Mouse (Mus musculus): ENCODE data around the gene Cmtm2b.

Cmtm2b gene

DNA sequence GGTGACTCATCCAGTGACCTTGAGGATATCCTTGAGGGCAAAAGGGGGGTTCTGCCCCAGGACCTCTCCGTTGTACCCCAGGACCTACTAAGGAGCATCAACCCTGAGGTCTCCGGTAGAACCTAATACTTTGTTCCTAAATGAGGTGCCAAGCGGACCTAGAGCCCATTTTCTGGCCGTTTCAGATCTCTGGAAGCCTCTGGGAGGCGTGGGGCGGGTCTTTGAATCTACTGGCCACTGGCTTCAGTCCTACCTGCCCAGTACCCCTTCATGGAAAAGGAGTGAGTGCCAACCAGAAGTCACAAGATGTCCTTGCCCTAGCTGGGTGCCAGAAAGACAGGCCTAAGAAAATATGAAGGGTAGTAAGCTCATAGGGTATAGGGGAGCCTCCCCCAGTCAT lies 19.6 kb downstream of the Cmtm2b start:
- DNase-seq (ENCODE audit: low spot score in 2 of 2): no peak

DNA sequence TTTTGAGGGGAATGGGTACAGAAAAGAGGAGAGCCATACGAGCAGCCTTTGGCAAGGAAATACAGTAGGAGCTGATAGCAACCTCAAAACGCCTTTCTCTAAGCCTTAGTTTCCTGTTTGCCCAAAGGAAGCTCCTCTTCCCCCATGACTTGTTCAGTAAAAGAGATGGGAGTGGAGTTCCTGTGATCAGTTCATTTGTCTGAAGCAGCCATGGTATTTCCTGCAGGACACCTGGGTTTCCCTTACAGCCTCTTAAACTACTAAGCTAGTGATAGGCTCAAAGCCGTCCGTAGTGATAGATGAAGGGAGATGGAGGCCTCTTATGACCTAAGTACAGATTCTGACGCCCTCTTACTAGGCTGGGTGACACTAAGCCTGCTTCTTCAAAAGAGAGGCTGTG lies 20.4 kb downstream of the Cmtm2b start:
- no peak for DNase-seq (ENCODE audit: low spot score in 2 of 2)

DNA sequence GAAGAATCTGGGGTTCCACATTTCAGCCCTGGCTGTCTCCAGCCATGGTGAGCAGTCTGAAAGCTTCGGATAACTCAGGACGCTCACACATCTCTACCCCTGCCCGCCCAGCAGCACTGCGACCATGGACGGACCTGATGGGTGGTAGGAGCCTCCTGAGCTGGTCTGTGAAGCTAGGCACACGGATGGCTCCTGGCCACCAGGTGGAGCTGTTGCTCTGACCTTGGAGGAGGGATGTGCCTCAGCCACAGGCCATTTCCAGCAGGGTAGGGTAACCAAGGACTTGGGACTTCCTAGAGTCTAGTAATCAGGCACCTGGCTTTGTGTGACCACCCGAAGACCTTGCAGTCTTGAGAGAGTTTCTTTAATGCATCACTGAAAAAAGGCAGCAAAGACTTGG lies 21.9 kb downstream of the Cmtm2b start:
- DNase-seq (ENCODE audit: low spot score in 2 of 2): peak; percentile 57 to 85

DNA sequence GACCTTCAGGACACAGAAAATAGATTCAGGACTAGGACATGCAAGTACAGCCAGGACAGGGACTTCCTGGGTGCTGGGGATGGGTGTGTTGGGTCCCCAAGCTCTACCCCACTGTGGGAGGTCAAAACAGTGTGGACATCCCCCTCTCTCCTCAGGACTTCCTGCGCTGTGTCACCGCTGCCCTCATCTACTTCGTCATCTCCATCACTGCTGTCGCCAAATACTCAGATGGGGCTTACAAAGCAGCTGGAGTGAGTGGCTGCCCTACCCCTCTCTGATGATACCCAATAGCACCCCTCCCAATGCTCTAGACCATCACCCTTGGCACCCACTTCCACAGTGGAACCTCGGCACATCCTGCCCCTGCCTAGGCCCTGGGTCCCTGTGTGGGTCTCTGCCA lies 22.6 kb downstream of the Cmtm2b start:
- DNase-seq (ENCODE audit: low spot score in 2 of 2): no peak

DNA sequence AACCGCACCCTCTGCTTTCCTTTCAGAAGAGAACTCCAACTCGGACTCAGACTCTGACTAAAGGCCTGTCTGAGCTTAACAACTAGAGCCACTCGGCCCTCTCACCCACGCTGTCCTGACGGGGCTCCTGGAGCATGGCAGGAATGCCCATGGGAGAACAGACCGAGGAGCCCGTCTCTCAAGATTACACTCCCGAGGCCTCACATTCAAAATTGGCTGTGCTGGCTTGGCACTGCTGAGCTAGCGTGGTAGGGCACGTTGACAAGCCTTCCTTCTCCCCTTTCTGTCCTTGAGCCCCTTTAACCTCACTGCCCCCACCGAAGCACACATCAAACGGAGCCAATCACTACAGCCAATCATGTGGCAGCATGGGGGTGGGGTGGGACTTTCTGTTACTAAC lies 24.7 kb downstream of the Cmtm2b start:
- no peak for DNase-seq (ENCODE audit: low spot score in 2 of 2)

DNA sequence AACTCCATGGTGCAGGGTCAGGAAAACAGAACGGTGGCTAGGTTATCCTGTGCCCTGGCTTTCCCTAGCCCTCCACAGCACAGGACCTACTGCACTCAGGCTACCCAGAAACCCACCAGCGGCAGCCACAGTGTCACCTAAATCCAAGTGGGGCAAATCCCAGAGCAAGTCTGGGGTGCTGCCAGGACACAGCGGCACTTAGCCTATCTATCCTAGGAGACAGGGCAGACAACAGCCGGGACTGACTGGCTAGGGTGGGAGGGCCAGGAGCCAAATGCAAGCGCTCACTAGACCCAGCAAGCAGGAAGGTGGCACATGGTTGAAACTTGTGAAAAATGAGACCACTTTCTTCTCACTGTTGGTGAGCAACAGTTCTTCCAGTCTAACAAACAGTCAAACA lies 26.9 kb downstream of the Cmtm2b start:
- DNase-seq (ENCODE audit: low spot score in 2 of 2): no peak

DNA sequence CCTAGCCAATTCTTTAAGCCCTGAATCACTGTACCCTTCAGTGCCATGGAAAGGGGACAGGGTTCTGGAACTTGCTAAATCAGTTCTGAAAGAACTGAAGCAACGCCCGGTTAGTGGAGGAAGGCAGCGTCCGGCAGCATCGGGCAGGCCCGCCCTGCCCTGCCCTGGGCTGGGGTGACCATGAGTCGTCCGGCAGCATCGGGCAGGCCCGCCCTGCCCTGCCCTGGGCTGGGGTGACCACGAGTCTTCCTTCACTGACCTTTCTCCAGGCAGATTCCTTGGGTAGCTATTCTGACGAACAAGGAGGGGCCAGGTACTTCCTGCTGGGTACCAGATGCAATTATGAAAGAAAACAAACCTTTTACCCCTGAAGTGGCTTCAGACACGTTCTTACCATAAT lies 28.0 kb downstream of the Cmtm2b start:
- DNase-seq (ENCODE audit: low spot score in 2 of 2): no peak

DNA sequence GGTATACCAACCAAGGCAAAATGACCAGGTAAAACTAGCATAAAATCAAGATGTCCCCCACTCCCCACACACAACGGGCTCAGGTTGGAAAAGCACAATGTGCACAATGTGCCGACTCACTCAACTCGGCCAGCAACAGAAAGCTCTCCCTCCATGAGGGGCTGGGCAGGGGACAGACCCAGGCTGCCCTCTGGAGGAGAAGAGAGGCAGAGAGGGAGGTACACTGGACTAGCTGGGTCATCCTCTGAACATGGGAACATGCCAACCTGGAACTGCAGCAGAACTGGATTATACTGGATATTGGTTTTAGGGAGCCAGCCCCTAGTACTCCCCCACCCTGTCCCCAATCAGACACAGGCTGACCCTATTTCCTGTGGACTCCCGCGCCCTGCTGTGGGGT lies 31.2 kb downstream of the Cmtm2b start:
- DNase-seq (ENCODE audit: low spot score in 2 of 2): no peak

DNA sequence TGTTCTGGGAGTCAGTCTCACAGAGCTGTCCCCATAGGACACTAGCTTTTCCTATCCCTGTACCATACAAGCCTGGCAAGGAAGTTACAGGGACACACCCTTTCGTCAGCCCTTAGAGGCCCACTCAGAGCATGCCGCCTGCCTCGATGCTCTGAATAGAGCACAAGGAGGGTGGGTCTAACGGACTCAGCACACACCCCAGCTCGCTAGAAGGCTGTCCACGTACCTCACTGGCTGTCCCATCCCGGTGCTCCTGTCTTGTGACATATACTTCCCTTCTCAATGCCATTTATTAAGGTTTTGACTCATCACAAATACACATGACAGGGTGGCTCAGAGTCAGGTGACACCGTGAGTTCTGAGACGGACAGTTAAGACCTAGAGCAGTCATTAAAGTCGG lies 32.5 kb downstream of the Cmtm2b start:
- no peak for DNase-seq (ENCODE audit: low spot score in 2 of 2)

DNA sequence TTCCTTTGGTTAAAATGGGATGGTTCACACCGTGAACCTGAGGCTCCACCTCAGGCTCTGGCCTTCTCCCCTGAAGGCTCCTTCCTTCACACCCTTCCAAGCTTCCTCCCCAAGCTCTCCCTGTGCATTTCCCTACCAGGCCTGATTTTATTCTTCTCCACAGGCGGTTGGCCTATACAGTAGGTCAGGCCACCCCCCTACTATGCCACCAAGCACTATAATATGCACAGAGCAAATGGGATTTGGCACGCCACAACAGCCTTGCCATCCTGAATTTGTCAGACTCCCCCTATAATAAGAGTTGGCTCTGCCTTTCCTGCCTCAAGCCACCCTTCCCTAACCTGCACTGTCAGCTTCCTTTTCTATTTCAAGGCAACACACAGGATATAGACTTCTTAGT lies 36.6 kb downstream of the Cmtm2b start:
- DNase-seq (ENCODE audit: low spot score in 2 of 2): no peak

DNA sequence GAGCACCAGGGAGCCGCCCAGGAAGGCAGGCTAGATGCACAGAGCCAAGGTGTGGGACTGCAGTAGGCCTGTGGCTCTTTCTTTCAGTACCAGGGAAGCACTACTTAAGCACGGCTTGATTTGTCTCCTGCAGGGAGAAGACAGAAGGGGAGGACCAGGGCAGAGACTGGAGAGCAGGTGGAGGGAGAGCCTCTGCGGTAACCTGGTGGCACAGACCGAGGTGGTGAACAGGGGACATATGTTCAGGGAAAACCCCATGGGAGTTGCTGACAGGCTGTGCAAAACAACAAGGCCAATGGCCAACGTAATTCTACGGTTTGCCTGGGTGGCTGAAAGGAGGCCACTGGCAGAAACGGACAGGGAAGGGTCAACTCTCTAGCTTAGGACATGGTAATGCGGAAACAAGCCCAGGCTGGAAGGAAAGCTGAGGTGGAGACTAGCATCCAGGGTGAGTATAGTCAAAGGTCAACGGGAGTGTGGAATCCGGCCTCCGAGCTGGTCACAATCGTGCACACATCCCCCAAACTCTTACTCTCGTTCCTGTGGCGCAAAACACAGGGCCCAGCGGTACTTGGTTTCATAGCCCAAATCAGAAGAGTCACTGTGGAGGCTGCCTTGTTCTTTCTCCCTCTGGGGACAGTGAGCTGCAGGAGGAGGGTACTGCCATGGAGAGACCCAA lies 37.9 kb downstream of the Cmtm2b start:
- DNase-seq (ENCODE audit: low spot score in 2 of 2): no peak

DNA sequence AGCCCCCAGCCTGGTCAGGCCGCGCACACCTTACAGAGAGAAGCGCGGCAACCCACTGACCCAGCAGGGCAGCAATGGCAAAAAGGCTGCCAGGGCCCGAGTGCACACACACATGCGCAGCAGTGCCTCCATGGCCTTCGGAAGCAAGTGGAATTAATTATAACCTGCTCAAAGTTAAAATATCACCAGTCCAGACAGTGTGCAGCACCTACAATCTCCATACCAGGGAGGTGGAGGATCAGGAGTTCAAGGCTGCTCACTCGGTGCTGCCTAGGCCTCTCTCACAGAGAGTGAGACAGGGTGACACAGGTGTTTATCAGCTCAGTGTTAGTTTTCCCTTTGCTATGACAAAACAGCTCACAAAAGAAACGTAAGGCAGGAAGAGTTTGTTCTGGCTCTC lies 43.7 kb downstream of the Cmtm2b start:
- no peak for DNase-seq (ENCODE audit: low spot score in 2 of 2)

DNA sequence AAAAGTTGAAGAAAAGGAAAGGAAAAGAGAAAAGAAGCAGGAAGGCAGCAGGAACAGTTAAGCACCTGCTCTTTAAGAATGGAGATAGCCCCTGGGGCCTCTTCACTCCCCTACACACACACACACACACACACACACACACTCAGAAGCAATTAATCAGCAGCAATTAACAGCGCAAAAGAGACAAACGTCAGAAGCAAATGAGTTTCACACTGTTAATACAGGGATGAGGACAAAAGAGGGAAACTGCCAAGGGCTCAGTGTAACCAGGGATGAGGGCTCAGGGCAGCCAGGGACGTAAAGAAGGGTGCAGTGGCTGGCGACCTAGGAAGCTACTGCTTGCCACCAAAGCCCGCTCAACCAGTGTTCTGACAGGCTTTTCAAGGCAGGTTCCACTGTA lies 45.4 kb downstream of the Cmtm2b start:
- no peak for DNase-seq (ENCODE audit: low spot score in 2 of 2)

DNA sequence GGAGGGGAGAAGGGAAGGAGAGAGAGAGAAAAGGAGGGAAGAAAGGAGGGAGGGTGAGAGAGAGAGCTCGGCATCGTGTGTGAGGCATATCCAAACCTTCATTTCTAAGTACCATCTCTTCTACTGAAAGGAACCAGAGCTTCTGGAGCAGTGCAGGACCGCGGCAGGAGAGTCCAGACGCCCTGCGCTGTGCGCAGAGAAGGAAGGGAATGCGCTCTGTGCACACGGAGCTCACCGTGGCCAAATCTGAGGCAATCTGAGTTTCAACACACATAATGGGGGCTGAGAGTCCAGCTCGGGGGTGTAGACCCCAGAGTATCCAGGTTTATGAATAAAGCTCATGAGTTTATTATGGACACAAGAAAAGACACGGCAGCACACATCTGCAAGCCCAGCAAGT lies 47.6 kb downstream of the Cmtm2b start:
- DNase-seq (ENCODE audit: low spot score in 2 of 2): no peak

DNA sequence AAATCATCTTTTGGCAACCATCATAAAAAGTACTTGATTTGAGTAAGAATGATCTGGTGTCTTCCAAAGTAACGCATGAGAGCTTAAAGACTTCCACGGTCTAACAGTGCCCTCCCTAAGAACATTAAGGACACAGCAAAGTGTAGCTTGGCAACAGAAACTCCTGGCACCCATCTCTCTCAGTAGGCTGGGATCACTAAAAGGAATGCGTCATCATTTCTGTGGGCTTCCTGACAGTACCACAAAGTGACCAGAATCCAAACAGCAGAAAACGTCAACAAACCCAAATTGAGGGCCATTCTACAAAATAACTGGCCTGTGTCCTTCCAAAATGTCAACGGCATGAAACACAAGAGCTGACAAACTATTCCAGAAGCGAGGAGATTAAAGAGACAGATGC lies 48.0 kb downstream of the Cmtm2b start:
- no peak for DNase-seq (ENCODE audit: low spot score in 2 of 2)

DNA sequence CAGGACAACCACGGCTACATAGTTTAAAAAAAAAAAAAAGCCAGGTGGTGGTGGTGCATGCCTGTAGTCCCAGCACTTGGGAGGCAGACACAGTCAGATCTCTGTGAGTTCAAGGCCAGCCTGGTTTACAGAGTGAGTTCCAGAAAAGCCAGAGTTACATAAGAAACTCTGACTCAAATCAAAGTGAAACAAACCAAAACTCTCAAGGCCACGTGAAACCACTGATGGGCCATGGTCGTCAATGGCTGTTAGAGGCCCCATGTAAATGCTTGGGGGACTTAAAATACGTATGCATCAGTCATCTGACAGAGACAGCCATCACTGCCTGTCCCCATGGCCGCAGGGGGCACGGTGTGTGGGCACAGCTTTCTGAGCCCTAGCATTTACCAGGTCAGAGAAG lies 49.1 kb downstream of the Cmtm2b start:
- no peak for DNase-seq (ENCODE audit: low spot score in 2 of 2)

DNA sequence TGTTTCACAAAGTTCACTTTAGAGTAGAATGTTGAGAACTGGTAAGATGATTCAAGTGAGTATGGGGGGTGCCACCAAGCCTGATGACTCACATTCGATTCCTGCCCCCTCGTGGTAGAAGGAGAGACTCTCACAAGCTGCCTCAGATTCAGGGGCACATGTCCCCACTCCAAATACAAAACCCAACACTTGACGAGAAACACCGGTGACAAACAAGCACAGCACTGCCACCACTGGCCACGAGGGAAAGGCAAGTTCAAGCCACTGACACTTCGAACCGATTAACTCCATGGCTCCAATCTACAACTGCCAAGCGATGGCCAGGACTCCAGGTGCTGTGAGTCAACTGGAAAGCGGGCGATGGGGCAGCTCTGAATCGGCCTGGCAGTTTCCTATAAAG lies 51.7 kb downstream of the Cmtm2b start:
- no peak for DNase-seq (ENCODE audit: low spot score in 2 of 2)

DNA sequence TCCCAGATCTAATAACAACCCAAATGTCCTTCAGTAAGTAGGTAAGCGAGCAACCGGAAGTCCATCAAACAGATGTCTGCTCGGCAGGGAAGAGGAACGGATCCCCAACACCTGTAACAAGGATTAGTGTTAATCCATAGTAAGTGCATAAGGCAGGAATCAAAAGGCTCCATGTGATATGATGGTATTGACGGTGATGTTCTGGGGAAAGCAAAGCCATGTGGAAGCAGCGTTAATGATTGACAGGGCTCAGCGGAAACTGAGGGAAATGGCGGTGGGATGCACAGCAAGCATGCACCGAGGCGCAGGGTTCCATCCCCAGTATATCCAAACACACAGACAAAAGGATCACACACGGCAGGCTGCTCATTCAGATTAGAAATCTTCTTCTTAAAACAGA lies 52.2 kb downstream of the Cmtm2b start:
- no peak for DNase-seq (ENCODE audit: low spot score in 2 of 2)

DNA sequence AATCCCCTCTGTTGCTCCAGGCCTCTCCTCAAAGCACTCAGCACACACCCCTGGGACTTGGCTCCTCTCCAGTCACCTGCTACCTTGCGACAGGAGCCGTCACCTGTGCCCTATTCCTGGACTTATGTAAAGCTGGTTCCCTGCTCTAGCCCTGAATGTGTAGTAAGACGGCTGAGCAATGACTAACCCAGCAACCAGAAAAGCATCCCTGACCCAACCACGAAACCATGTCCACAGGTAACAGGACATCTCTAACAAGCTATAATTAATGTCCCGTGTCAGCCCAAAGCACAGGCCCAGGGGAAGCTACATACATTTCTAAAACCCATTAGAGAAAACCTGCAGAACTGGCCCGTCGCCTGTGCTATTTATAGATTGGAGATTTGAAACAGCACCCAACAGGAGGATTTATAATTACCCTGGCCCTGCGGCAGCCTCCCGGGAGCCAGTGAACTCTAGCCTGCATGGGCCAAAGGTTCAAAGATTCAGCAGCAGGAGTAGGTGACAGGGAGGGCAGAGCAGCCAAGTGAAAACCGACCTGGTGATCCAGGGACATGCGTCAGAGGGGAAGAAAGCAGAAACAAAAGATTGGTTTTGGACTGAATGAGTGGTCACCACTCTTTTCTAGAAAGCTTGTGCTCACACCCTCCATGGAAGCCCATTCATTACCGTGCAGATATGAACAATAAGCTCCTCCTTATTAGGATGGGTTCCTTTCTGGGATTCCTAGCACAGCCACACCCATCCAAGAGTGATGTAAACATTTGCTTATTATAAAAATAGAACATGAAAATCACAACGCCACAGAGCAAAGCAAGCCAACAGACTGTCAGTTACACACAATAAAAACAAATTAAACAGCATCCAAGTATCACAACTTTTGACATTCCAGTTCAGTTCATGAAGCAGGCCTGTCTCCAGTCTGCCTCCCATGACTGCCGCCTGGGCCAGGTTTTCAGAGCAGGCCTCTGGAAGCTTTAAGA lies 53.1 kb downstream of the Cmtm2b start:
- no peak for DNase-seq (ENCODE audit: low spot score in 2 of 2)

DNA sequence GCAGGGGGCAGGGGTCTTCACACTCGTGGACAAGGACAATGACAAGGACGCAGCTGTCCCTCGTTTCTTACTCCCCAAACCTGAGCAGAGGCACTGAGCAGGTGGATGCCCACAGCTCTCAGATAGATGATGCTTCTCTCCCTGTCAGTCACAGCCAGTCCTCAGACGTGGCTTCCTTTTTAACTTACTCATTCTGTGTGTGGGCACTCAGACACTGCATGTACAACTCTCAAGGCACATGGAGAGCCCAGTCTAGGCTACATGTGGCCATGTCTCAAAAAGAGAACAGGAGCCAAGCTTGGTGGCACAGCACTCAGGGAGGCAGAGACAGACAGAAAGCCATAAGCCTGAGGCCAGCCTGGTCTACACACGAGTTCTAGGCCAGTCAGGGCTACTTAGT lies 53.9 kb downstream of the Cmtm2b start:
- DNase-seq (ENCODE audit: low spot score in 2 of 2): no peak

DNA sequence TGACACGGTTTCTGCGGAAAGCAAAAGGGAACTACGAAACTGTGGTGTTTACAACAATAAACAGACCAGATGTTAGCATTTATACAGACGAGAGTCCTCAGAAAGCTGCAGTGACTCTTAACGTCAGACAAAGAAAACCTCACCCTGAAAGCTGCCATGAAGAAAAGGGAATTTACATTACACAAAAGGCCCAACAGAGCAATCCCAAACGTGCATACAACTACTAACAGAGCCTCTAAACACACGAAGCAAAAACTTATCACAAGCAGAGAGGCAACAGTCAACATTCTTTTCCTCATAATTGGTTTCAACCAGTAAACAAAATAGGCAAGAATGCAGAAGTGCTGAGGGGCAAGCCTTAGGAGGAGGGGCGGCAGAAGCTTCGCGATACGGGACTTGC lies 54.6 kb downstream of the Cmtm2b start:
- DNase-seq (ENCODE audit: low spot score in 2 of 2): no peak

DNA sequence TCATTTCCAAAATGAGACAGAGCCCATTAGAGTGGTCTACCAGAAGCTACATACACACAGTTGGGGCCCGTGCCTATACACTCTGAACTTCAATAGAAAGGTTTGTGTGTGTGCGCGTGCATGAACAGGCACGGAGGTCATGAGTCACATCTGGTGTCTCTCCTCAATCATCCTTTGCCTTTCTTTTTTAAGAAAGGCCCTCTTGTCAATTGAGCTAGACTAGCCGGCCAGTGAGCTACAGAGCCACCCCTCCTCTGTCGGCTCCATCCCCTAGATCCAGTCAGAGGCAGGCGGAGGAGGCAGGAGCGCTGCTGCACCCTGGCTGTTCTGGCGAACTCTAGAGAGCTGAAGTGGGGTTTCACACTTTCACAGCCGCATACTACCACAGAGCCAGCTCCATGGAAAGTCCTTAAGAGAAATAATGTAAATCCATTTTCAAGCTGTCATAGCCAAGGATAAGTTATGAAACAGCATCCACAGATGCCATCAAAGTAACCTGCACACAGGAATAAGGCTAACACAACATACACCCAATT lies 57.3 kb downstream of the Cmtm2b start:
- DNase-seq (ENCODE audit: low spot score in 2 of 2): no peak

DNA sequence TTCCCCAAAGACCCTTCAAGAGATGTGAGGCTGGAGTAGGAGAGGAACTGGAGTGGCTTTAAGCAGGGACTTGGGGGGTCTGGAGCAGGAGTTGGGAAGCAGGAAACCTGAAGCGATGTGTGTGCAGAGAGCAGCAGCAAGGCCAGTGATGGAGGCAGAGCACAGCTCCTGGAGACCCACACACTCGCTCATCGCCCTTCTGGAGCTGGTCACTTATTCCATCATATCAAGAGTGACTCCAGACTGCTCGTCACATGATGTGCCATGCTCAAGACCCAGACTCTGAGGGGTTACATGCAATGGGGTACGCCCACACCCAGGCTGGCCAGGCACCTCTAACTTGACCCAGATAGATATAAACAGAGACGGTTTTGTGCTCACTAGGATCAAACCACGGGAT lies 58.2 kb downstream of the Cmtm2b start:
- no peak for DNase-seq (ENCODE audit: low spot score in 2 of 2)
